Mouse (Mus musculus) T-helper 2 cell (primary cell): ENCODE measurements around the gene Chrna9.
"Not testable (repeated sequence)": the region's sequence is repeated elsewhere in the genome, so short reads cannot be mapped to it uniquely, and the experiment has no call there.

ENCODE experiments used
- in situ Hi-C: fragments of 300-600 bp; cut with MboI, MseI; formaldehyde crosslinking; loops from one replicate; pipeline ENCODE4 v1.15.1; 2025; ENCODE audit warnings: high pct_unique_total_duplicates

The Chrna9 gene

DNA sequence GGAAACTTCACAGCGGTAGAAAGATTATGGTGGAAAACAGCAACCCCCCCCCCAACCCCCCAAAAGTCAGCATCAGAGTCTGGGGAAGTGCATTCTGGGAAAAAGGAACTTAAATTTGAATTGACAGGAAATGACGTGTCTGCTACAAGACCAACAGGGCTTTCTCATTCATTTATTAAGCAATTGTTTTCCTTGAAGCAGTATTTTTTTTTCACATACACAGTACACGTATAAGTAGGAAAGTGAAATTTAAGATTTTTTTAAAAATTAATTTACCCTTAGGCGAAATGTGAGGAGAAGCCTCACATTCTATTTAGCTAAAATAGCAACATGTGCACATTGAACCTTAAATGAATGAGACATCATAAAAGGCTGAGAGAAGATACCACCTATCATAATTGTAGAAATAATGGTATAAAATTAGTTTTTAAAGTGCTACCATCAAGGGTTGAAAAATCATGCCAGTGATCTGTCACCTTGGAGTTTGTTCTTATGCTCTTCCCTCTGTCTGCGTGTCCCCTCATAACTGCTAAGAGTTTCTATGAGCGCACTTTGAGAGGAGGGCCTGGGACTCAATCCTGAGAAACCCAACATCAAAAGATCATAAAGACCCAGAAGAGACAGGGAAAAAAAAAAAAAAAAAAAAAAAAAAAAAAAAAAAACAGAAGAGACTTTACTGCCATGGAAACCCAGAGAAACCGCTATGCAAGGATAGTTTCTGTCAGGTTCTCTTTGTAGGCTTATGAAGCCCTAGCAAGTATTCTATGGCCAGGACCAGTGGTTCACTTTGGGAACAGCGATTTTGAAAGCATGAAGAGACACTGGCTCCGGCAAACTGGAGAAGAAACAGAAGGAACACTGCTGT is 21.7 kb downstream of the Chrna9 start:
- in situ Hi-C loops: loop anchor here (25.0 kb wide), 1 partner anchor 1169 kb away; no protein-coding TSS in a partner anchor

GRCm38 (mm10) chr5:65958597-65958996 is 23.9 kb downstream of the Chrna9 start:
- in situ Hi-C loops: loop anchor here (25.0 kb wide), 1 partner anchor 1171 kb away; no protein-coding TSS in a partner anchor

DNA sequence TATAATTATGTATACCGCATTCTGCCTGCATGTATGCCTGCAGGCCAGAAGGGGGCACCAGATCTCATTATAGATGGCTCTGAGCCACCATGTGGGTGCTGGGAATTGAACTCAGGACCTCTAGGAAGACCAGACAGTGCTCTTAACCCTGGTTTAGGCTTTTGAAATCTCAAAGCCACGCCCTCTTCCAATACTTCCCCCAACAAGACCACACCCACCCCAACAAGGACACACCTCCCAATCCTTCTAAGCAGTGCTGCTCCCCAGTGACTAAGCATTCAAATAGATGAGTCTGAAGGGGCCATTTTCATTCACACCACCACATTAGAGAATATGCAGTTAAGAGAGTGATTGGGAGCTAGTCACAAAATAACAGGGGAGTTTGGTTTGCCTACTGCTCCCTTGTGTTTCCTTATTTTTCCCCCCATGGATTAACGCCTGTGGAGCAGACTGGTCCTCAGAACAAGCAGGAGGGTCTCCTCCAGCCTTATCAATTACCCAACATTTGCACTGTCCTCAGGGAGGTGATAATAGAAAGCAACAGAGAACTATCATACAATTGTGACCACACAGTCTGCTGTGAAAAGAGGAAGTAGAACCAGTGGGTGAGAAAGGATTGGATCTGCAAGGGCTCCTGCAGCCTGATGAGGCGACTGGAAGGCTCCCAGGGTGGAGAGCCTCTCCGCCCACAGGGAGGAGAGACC is 25.3 kb downstream of the Chrna9 start:
- in situ Hi-C loops: loop anchor here (25.0 kb wide), 1 partner anchor 1173 kb away; no protein-coding TSS in a partner anchor

DNA sequence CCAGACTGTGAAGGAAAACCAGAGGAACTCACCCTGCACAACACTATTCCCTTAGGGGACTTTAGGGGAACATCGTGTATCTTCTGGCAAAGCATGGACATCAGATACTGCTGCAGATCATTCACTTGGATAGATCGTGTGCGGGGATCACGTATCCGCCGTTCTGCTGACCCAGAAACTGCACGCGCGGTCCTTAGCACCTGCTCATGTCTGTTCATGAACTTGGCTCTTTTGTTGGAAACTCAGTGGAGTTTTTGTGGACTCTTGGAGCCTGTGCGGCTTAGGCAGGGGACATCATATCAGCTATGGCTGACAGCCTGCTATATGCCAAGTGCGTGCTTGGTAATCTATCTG is 25.9 kb downstream of the Chrna9 start:
- in situ Hi-C loops: loop anchor here (25.0 kb wide), 1 partner anchor 1173 kb away; no protein-coding TSS in a partner anchor

GRCm38 (mm10) chr5:65963291-65963690 is 28.6 kb downstream of the Chrna9 start:
- in situ Hi-C loops: loop anchor here (25.0 kb wide), 1 partner anchor 1176 kb away; no protein-coding TSS in a partner anchor

- in situ Hi-C loops: loop anchor here (25.0 kb wide), 1 partner anchor 1179 kb away; no protein-coding TSS in a partner anchor
Observed at GRCm38 (mm10) chr5:65965771-65966279, 31.1 kb downstream of the Chrna9 start.

DNA sequence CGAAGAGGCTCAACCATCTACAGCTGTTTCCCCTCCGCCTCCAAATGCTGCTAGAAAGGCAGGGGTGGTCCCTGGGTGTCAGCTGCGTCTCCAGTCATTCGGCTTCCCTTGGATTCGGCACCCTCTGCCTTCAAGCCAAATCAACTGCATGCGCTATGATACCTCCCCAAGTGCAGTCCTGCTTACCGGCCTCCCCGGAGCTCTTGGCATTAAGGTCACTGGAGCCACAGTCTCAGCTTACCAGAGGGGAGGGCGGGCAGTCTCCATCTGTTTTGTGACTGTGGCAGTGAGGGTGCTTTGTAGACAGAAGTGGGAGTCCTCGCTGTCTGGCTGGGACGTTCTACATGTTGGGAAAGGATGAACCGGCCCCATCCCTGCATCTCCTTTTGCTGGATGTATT is 32.4 kb downstream of the Chrna9 start:
- in situ Hi-C loops: loop anchor here (25.0 kb wide), 1 partner anchor 1180 kb away; no protein-coding TSS in a partner anchor

DNA sequence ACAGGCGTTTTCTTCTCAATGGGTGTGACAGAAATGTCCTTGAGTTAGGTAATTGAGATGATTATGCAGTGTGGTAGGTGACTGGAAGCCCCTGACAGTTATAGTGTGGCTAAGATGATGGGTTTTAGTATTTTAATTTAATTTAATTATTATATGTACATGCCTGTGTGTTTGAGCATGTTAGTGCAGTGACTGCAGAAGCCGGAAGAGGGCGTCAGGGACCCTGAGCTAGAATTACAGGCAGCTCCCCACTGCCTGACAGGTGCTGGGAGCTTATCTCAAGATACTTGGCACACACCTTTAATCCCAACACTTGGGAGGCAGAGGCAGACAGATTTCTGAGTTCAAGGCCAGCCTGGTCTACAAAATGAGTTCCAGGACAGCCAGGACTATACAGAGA is 33.3 kb downstream of the Chrna9 start:
- in situ Hi-C loops: loop anchor here (25.0 kb wide), 1 partner anchor 1181 kb away; no protein-coding TSS in a partner anchor

DNA sequence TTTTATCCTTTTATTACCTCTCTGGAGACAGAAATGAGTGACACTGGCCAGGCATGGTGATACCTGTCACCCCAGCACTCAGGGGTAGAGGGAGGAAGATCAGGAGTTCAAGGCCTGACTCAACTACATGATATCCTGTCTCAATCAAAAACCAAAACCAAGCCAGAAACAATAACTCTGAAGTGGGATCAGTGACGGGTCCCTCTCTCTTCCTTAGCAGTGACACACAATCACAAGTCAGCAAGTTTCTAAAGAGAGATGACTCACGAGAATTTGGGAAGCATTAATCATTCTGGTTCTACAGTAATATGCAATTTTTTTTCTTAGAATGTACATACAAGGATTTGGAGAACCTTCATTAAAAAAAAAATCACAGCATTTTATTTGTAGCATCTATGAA is 38.5 kb downstream of the Chrna9 start:
- in situ Hi-C loops: loop anchor here (25.0 kb wide), 1 partner anchor 1186 kb away; no protein-coding TSS in a partner anchor

DNA sequence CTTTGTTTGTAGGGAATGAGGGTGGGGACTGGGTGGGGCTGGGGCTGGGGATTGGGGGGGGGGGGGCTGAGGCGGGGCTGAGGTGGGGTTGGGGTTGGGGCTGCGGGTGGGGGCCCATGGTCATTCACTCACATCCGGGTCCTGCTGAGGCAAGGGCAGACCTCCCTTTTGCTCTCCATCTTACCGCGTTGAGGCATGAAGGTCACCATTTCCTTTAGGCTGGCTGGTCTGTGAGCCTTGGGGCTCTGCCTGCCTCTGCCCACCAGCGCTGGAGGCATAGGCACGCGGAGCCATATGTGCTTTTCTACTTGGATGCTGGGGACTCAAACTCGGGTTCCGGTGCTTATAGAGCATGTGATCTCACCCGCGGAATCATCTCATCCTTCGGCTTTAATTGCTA is 41.0 kb downstream of the Chrna9 start:
- in situ Hi-C loops: loop anchor here (5.0 kb wide), 1 partner anchor 262 kb away; no protein-coding TSS in a partner anchor

DNA sequence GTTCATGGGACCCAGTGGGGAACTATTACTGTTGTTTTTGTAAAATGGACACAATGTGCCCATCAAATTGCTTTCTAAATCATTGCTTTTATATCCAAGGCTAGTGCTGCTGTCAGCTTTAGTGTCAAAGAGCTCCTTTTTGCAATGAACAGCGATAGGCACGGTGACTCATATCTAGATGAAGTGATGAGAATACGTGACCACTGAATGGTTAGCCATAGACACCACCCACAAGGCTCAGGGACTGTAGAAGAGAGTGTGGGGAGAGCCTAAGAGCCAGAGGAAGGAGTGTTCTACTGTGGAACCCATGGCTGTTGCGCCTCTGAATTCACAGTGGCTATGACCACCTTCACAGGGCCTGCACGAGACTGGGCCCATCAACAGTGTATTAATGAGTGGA is 51.7 kb downstream of the Chrna9 start:
- in situ Hi-C loops: no loop called here

GRCm38 (mm10) chr5:65987004-65987403 is 52.3 kb downstream of the Chrna9 start:
- in situ Hi-C loops: not testable (repeated sequence)

- in situ Hi-C loops: no loop called here
Observed at GRCm38 (mm10) chr5:65991191-65991590, 56.5 kb downstream of the Chrna9 start.

DNA sequence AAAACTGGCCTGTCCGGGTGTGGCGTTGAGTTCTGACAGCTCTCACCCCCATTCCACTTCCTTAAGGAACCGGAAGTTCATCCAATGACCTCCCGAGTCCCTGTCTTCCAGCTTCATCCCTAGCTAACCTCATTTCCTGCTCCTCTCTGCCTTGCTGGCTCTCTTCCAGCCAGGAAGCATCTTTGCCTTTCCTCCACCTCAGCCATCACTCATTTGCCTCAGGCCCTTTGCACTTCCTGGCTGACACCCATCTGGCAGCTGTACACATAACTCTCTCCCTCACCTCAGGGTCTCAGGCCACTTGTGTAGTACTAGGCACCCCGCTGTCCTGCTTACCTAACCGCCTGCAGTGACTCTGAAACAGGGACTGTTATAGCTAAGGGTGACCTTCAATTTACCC is 59.9 kb downstream of the Chrna9 start:
- in situ Hi-C loops: no loop called here

- in situ Hi-C loops: no loop called here
Observed at GRCm38 (mm10) chr5:65997813-65998212, 63.1 kb downstream of the Chrna9 start.

GRCm38 (mm10) chr5:65999106-65999505 is 64.4 kb downstream of the Chrna9 start:
- in situ Hi-C loops: no loop called here

- in situ Hi-C loops: no loop called here
Observed at GRCm38 (mm10) chr5:66000074-66000473, 65.4 kb downstream of the Chrna9 start.

DNA sequence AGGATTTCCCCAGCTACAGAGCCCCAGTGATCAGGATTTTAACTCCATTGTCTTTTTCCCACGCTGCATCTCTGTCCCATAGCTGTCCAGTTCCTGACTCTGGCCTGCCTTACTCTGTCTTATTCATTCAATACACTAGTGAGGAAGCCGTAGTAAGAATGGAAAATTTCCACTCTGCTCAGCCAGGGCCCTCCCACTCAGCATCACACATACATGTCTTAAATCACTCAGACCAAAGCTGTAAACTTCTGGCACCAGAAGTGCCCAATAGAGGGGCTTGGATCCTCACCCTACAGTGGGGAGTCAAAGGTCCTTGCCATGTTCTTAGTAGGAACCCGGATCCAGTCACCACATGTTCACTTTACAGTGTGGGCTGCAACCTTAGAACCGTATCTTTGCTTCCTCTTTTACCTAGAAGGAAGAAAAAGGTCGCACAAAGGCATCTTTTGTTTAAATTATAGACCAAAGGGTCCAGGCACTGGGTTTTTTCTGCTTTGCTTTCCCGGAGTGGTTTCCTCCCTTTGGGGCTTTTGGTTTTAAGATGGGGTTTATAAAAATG is 65.9 kb downstream of the Chrna9 start:
- in situ Hi-C loops: no loop called here

- in situ Hi-C loops: no loop called here
Observed at GRCm38 (mm10) chr5:66001232-66001631, 66.5 kb downstream of the Chrna9 start.

DNA sequence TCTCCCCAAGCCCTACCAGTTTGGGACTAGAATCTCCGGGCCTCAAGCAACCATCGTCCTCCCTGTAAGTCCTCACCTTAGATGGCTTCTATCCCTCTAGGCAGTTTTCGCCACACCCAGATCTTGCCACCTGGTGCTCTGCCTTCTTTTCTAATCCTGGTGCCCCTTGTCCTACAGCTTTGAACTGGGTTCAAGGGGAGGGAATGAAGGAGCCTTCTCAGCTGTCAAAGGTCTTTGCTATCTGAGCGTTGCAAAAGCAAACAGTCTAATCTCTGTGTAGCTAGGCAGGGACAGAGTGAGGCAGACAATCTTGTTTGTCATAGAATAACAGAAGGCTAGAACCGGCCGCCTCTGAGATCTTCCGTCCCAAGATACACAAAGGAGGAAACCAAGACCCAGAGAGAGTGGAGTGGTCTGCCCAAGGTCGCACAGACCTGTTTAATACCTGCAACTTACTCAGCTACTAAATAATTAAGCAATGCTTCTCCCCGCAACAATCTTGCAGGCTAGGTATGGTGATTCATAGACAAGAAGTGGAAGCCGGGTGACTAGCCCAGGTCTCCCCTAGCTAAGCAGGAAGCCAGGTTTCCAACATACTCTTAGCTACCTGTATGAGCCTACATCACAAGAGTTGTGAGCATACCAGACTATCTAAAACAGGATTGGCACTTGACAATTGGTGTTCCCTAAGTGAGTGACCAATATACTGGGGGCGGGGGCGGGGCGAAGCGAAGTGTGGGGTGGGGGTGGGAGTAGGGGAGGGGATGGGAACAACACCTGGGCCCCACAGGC is 69.6 kb downstream of the Chrna9 start, which contains the start of gene 9130230L23Rik:
Gene 9130230L23Rik, minus strand, starts transcription at position 152 of the 792 bp plus-strand sequence.
- in situ Hi-C loops: no loop called here
